Mouse (Mus musculus) ES-Bruce4 (cell line): ENCODE data around the gene Prtg. TPM values are rescaled to one million over a fixed set of nuclear protein-coding genes. Genes with fewer than 3 reads are reported as not detected.

ENCODE experiments used
- H3K27ac ChIP-seq: 2 replicates; pipeline ENCODE4 v1.5.1; 2012; ENCODE audit warnings: low read length, inconsistent platforms; ENCODE audit not compliant: insufficient read depth
- H3K27me3 ChIP-seq: 2 replicates; pipeline ENCODE4 v1.6.1; 2012; ENCODE audit warnings: mild to moderate bottlenecking, low read length, inconsistent platforms; ENCODE audit not compliant: control insufficient read depth, poor library complexity, insufficient read depth, severe bottlenecking
- H3K36me3 ChIP-seq: 2 replicates; pipeline ENCODE4 v1.6.1; 2012; ENCODE audit warnings: inconsistent platforms, mild to moderate bottlenecking, low read length, moderate library complexity; ENCODE audit not compliant: control insufficient read depth, poor library complexity, insufficient read depth, severe bottlenecking
- H3K4me1 ChIP-seq: one replicate; pipeline ENCODE4 v1.8.1; 2011; ENCODE audit warnings: low read length; ENCODE audit not compliant: control insufficient read depth, insufficient read depth
- H3K4me3 ChIP-seq: 2 replicates; pipeline ENCODE4 v1.5.1; 2011; ENCODE audit warnings: low read depth, mild to moderate bottlenecking, low read length
- H3K9ac ChIP-seq: 2 replicates; pipeline ENCODE4 v1.6.1; 2012; ENCODE audit warnings: low read depth, mild to moderate bottlenecking, inconsistent platforms; ENCODE audit not compliant: poor library complexity, severe bottlenecking
- H3K9me3 ChIP-seq: replicated peaks from 2 replicates; pipeline ENCODE4 v1.6.1; 2012; ENCODE audit warnings: mild to moderate bottlenecking, low read length, inconsistent platforms; ENCODE audit not compliant: control insufficient read depth, poor library complexity, insufficient read depth, severe bottlenecking
- CTCF ChIP-seq: IDR thresholded peaks from one replicate; pipeline ENCODE4 v1.8.1; 2011; ENCODE audit warnings: low read depth, low read length
- EP300 ChIP-seq: IDR thresholded peaks from 2 replicates; pipeline ENCODE4 v1.6.1; 2011; ENCODE audit warnings: low read depth, low read length; ENCODE audit not compliant: insufficient read depth
- POLR2A ChIP-seq: IDR thresholded peaks from one replicate; pipeline ENCODE4 v1.8.1; 2011; ENCODE audit warnings: low read length; ENCODE audit not compliant: insufficient read depth
- polyA plus RNA-seq: library from polyadenylated mRNA; stranded (reverse); fragments of >200 nt; gene quantifications from 2 replicates; pipeline ENCODE4 v1.2.4, GENCODE M21; 2011; ENCODE audit warnings: low read depth; ENCODE audit not compliant: missing spikeins, insufficient read depth, insufficient read length

The Prtg gene
- polyA plus RNA-seq, 1 experiment: 78.5 TPM

GRCm38 (mm10) chr9:72878656-72879055, 72.0 kb downstream of the Prtg start:
- H3K9me3 ChIP-seq: no peaks in the 10 kb centered on the region
- no peak overlapping the region for H3K4me3 ChIP-seq
- no peak for TF ChIP-seq EP300
- TF ChIP-seq CTCF: no peak
- H3K27ac ChIP-seq: no peak overlapping the region
- H3K4me1 ChIP-seq: peaks cover 2% of the 10 kb centered on the region
- H3K36me3 ChIP-seq: no peaks in the 10 kb centered on the region
- no peaks in the 10 kb centered on the region for H3K27me3 ChIP-seq
- H3K9ac ChIP-seq: no peak overlapping the region

DNA sequence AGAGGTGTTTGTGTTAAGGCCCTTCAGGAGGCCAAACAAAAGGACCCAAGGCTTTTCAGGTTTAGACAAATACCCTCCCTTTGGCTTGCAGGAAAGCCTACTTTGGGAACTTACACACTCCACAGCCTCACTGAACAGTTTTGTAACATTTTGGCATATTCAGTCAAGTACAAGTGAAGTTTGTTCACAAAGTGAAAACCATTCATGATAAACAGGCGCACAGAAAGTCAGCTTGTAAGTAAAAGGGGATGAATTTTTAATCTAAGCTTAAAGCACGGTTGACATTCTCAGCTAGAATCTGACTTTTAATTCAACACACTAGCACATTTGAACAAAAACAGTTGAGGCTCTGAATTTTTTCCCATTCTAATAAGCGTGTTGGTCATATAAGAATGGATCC, 72.9 kb downstream of the Prtg start:
- H3K36me3 ChIP-seq: no peaks in the 10 kb centered on the region
- no peaks in the 10 kb centered on the region for H3K9me3 ChIP-seq
- TF ChIP-seq CTCF (no peak), EP300 (no peak), POLR2A (no peak)
- no peak overlapping the region for H3K9ac ChIP-seq
- H3K4me1 ChIP-seq: peaks cover 2% of the 10 kb centered on the region
- no peak overlapping the region for H3K27ac ChIP-seq
- no peak overlapping the region for H3K4me3 ChIP-seq
- H3K27me3 ChIP-seq: no peaks in the 10 kb centered on the region

DNA sequence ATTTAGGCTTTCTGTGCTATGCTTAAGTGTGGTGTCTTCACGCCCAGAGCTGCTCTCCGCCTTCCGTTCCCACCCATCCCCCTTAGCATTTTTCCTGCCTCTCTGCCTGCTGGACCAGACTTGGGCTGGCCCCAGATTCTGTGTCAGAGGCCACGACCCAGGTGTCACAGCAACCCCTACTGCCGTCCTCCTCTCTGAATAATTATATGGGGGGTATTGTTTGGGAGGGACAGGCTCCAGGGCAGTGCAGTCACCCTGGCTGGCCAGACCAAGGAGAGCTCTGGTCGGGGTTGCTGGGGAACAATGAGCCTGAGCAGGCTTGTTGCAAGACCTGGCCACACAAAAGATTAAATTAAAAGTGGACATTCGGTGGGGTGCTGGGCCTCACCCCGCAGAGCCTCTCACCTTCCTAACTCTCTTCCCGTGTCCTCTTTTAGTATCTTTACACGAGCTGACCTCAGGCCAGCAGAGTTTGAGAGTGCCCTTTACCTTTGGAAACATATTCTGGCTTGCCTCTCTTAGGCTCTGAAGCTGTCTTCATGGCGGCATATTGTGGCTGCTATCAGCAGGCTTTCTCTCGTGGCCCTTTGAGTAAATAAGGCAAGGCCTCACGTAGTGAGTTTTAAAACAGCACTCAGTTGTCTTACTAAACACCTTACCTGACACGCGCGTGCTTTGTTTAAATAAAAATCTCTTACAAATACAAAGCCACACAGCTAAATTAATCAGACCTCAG, 73.7 kb downstream of the Prtg start:
- Histone ChIP-seq H3K9ac (no peak overlapping the region), H3K27me3 (no peaks in the 10 kb centered on the region), H3K9me3 (no peaks in the 10 kb centered on the region), H3K4me1 (peaks cover 2% of the 10 kb centered on the region), H3K27ac (no peak overlapping the region; the same call in 1 of the 2 replicates), H3K36me3 (no peaks in the 10 kb centered on the region), H3K4me3 (no peak overlapping the region)
- TF ChIP-seq POLR2A (no peak), CTCF (no peak), EP300 (0 out of 2 replicates have a peak, but pooled peaks have one; percentile 15)

- H3K27ac ChIP-seq: no peak overlapping the region
- no peak overlapping the region for H3K4me3 ChIP-seq
- TF ChIP-seq EP300: no peak
- TF ChIP-seq POLR2A: no peak
- TF ChIP-seq CTCF: no peak
- peak overlapping the region; percentile 30; the same call in 1 of the 2 replicates for H3K9ac ChIP-seq
- H3K9me3 ChIP-seq: no peaks in the 10 kb centered on the region
- H3K4me1 ChIP-seq: peaks cover 2% of the 10 kb centered on the region
- H3K36me3 ChIP-seq: no peaks in the 10 kb centered on the region
- no peaks in the 10 kb centered on the region for H3K27me3 ChIP-seq
Measured at GRCm38 (mm10) chr9:72881026-72881768, 74.5 kb downstream of the Prtg start.

GRCm38 (mm10) chr9:72883940-72884339, 77.3 kb downstream of the Prtg start:
- H3K36me3 ChIP-seq: no peaks in the 10 kb centered on the region
- no peak overlapping the region for H3K9ac ChIP-seq
- peak overlapping the region; percentile 61; the same call in 1 of the 2 replicates for H3K27ac ChIP-seq
- peaks cover 2% of the 10 kb centered on the region for H3K4me1 ChIP-seq
- H3K4me3 ChIP-seq: no peak overlapping the region
- H3K27me3 ChIP-seq: no peaks in the 10 kb centered on the region
- H3K9me3 ChIP-seq: no peaks in the 10 kb centered on the region
- TF ChIP-seq POLR2A (no peak), CTCF (peak; percentile 27), EP300 (no peak)

DNA sequence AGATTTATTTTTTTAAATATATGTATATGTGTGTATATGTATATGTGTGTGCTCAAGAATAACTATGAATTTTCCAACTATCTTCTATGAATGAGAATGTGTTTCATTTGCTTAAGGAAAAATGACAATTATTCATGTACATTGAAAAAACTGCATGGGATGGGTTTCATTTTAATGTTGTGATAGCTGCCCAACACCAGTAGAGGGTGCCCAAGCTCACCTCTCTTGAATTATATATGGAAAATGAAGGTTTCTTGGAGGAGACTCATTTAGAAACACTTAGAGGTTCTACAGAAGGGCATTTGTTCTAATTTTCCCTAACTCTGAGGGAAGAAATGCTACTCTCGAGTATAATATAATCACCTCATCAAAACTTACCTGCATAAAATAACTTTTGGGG, 83.1 kb downstream of the Prtg start:
- Histone ChIP-seq H3K4me1 (no peaks in the 10 kb centered on the region), H3K9me3 (no peaks in the 10 kb centered on the region), H3K27me3 (no peaks in the 10 kb centered on the region), H3K36me3 (no peaks in the 10 kb centered on the region), H3K4me3 (no peak overlapping the region), H3K27ac (no peak overlapping the region), H3K9ac (no peak overlapping the region)
- no peak for TF ChIP-seq CTCF
